Mouse (Mus musculus): ENCODE results near the gene Ammecr1.

The Ammecr1 gene

GRCm38 (mm10) chrX:142966008-142966966 is at the start of gene Ammecr1:
Gene Ammecr1 (minus strand): TSS chrX:142966728.
- peak; percentile 87 for DNase-seq (ENCODE audit: low read depth, low spot score)

- no peak for DNase-seq (ENCODE audit: low read depth, low spot score)
Observed at GRCm38 (mm10) chrX:143014118-143014517, 47.6 kb upstream of the Ammecr1 start.

GRCm38 (mm10) chrX:143012334-143012733 is 45.8 kb upstream of the Ammecr1 start:
- no peak for DNase-seq (ENCODE audit: low read depth, low spot score)

- DNase-seq (ENCODE audit: low read depth, low spot score), result no peak
Observed at GRCm38 (mm10) chrX:143011865-143012264, 45.3 kb upstream of the Ammecr1 start.

- no peak for DNase-seq (ENCODE audit: low read depth, low spot score)
Observed at GRCm38 (mm10) chrX:143004131-143004846, 37.8 kb upstream of the Ammecr1 start.

GRCm38 (mm10) chrX:142997214-142997613 is 30.7 kb upstream of the Ammecr1 start:
- no peak for DNase-seq (ENCODE audit: low read depth, low spot score)

- no peak for DNase-seq (ENCODE audit: low read depth, low spot score)
Observed at GRCm38 (mm10) chrX:142994514-142994913, 28.0 kb upstream of the Ammecr1 start.

- DNase-seq (ENCODE audit: low read depth, low spot score), result no peak
Observed at GRCm38 (mm10) chrX:142984170-142984569, 17.6 kb upstream of the Ammecr1 start.

- no peak for DNase-seq (ENCODE audit: low read depth, low spot score)
Observed at GRCm38 (mm10) chrX:142983638-142984037, 17.1 kb upstream of the Ammecr1 start.

- DNase-seq (ENCODE audit: low read depth, low spot score), result no peak
Observed at GRCm38 (mm10) chrX:142981530-142982130, 15.1 kb upstream of the Ammecr1 start.

- DNase-seq (ENCODE audit: low read depth, low spot score), result no peak
Observed at GRCm38 (mm10) chrX:142980855-142981529, 14.5 kb upstream of the Ammecr1 start.

- DNase-seq (ENCODE audit: low read depth, low spot score), result no peak
Observed at GRCm38 (mm10) chrX:142979224-142979623, 12.7 kb upstream of the Ammecr1 start.

GRCm38 (mm10) chrX:142972443-142972970 is 6.0 kb upstream of the Ammecr1 start:
- peak; percentile 36 for DNase-seq (ENCODE audit: low read depth, low spot score)

- no peak for DNase-seq (ENCODE audit: low read depth, low spot score)
Observed at GRCm38 (mm10) chrX:142971759-142972158, 5.2 kb upstream of the Ammecr1 start.

GRCm38 (mm10) chrX:142967067-142967466 is 539 bp upstream of the Ammecr1 start:
- no peak for DNase-seq (ENCODE audit: low read depth, low spot score)

- peak; percentile 3 for DNase-seq (ENCODE audit: low read depth, low spot score)
Observed at GRCm38 (mm10) chrX:142965236-142966007, 1.1 kb downstream of the Ammecr1 start.

- DNase-seq (ENCODE audit: low read depth, low spot score), result no peak
Observed at GRCm38 (mm10) chrX:142960434-142960833, 6.1 kb downstream of the Ammecr1 start.

GRCm38 (mm10) chrX:142959674-142960307 is 6.7 kb downstream of the Ammecr1 start:
- no peak for DNase-seq (ENCODE audit: low read depth, low spot score)

GRCm38 (mm10) chrX:142928430-142928829 is 38.1 kb downstream of the Ammecr1 start:
- DNase-seq (ENCODE audit: low read depth, low spot score), result no peak

- DNase-seq (ENCODE audit: low read depth, low spot score), result no peak
Observed at GRCm38 (mm10) chrX:142917394-142917793, 49.1 kb downstream of the Ammecr1 start.
